Mouse (Mus musculus): ENCODE data around the gene Sema7a. TPM values are rescaled to one million over a fixed set of nuclear protein-coding genes. Genes with fewer than 3 reads are reported as not detected.
A peak's percentile ranks its signal among the peaks of the same experiment; 100 is the strongest.

Gene Sema7a
- total RNA-seq, 2 experiments from 2014 or later: 10.4 to 21.1 TPM

- peak in 1 of 2 experiments; percentile 59 for DNase-seq (ENCODE audit: low spot score in 2 of 2)
Measured at GRCm38 (mm10) chr9:58009015-58009362, 69.1 kb downstream of the Sema7a start.

DNA sequence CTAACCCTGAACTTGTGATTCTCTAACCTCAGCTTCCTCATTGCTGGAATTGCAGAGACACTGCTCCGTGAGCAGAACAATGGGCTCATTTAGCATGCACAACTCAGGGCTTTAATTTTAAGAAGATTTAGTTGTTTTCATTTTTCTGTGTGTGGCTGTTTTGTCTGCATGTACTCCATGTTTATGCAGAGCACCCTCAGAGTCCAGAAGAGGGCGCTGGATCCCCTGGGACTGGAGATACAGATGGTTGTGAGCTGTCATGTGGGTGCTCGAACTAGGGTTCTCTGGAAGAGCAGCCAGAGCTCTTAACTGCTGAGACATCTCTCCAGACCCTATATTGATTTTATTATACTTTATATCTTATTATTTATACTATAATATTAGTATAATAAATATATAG is 69.7 kb downstream of the Sema7a start:
- DNase-seq (ENCODE audit: low spot score in 2 of 2): no peak

GRCm38 (mm10) chr9:58011027-58011426 is 71.1 kb downstream of the Sema7a start:
- no peak for DNase-seq (ENCODE audit: low spot score in 2 of 2)

DNA sequence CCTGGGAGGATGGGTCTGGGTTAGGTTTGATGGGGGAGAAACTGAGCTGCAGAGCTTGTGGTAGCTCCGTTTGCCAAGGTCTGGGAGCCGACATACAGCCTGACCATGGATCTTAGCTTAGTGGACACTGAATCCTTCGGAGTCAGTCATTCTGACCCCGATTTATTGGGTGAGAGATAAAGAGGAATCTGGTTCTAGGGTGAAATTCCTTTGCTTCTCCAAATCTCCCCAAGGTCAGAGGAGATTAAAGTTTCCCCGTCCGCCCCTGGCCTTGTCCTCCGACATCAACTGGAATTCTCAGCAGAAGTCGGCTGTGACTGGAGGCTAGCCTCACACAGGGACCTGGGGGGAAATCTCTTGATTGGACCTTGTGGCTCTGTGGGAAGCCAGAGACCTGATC is 71.6 kb downstream of the Sema7a start:
- DNase-seq (ENCODE audit: low spot score in 2 of 2): no peak

Other genes starting within 250 kb of the Sema7a start
- gene Edc3, start 231.6 kb upstream of the Sema7a start, total RNA-seq (2021): 1 to 10 TPM; 7.1 to 8.7 TPM
- 10 to 100 TPM; 63.6 to 74.9 TPM for gene Clk3, start 174.3 kb upstream of the Sema7a start, total RNA-seq (2021)
- 1 to 10 TPM; 5.4 to 7.1 TPM for gene Arid3b, start 103.3 kb upstream of the Sema7a start, total RNA-seq (2021)
- gene Ubl7, start 29.1 kb upstream of the Sema7a start, total RNA-seq (2021): 10 to 100 TPM; 66.7 to 73.4 TPM
- gene Cyp11a1, start 66.3 kb downstream of the Sema7a start, total RNA-seq (2021): 1,000 to 10,000 TPM; 6,431 to 6,741 TPM
- gene Stra6, start 123.7 kb downstream of the Sema7a start, total RNA-seq (2021): 1 to 10 TPM; 1.1 to 1.5 TPM
- gene Ccdc33, start 178.7 kb downstream of the Sema7a start, total RNA-seq (2021): under 1 TPM; 0.22 to 0.80 TPM